Mouse (Mus musculus): ENCODE data around the gene Myo18b. TPM values are rescaled to one million over a fixed set of nuclear protein-coding genes. Genes with fewer than 3 reads are reported as not detected.
A peak's percentile ranks its signal among the peaks of the same experiment; 100 is the strongest.

The Myo18b gene
- polyA plus RNA-seq, 1 experiment: 2.9 TPM

DNA sequence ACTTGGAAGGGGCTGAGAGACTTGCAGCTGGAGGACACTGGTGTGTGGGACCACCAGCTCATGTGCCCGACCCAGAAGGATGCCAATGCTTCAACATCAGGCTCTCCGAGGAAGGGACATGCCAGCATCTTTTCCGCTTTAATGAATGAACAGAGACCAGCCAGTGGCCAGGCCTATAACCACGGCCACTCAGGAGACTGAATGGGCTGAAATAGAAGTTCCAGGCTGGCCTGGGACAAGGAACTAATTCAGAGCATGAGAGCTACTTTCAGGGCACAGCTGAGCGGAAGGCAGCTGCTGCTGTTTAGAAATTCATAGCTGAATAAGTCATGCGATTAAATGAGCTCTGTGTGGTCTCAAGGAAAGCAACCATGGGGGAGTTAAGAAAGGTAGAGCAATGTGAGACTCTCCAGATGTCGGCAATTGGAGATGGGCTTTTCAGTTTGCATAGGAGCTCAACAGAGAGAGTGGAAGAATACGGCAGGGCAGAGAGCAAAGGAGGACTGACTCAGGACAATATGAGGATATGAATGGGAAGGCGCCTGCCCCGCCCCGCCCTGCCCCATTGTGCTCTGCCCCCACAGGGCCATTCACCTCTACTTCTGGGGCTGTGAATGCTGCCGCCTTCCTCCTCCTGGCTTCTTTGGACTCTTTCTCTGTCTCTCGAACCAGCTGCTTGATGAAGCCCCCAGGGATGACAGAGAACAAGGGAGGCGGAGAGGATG is 18.6 kb downstream of the Myo18b start:
- DNase-seq (ENCODE audit: low spot score): no peak

DNA sequence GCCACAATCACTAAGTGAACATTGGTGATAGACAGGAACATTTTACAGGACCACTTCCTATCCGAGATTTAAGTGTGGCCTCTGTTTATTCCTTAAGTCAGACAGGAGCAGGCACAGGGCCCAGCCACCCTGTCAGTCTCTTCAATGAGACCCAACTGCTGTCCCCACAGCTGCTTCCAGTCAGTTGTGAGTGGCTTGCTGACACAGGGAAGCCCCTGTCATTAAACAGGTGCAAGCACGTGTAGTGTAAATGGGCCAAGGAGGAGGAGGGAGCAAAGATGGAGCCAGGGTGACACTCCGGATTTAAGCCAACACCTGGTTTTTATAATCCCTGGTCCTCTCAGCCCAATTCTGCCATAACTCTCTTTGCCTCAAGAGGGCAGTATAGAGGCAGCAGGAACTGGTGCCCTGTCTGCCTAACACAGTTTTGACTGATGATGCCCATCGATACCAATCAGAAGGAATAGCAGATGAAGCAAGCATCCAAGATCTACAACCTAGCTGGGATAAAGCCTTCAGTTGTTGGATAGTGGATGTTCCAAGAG is 19.2 kb downstream of the Myo18b start:
- no peak for DNase-seq (ENCODE audit: low spot score)

DNA sequence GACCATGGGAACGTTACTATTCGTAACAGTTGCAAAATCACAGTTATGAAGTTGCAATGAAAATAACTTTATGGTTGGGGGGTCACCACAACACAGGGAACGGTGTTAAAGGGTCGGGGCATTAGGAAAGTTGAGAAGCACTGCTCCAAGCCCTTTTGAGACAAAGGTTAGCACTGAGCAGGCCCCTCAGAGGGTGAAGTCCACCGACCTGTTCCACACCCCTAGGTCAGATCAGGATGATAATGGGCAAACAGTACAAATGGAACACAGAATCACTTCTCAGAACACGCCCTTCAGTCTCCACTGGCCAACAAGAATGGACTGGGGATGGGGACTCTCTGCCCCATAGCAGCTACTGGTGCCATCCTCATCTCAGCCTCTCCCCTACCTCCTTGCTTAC is 23.2 kb downstream of the Myo18b start:
- DNase-seq (ENCODE audit: low spot score): no peak

DNA sequence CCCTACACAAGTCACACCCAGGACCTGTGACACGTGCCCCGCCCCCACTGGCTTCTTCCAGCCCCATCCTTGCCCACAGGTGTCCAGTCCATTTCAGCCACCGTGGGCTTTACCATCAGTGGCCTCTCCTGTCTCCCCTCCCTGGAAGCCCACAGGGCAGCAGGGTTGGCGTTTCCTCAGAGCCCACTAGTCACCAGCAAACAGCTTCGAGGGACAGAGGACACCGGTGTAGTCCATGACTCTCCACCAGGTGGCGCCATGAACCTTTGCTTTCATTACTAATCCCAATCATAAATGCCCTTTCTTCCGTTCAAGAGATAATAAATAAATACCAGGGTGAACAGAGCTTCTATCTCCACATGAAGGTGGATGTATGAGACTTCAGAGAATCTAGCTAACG is 25.4 kb downstream of the Myo18b start:
- DNase-seq (ENCODE audit: low spot score): peak; percentile 53

DNA sequence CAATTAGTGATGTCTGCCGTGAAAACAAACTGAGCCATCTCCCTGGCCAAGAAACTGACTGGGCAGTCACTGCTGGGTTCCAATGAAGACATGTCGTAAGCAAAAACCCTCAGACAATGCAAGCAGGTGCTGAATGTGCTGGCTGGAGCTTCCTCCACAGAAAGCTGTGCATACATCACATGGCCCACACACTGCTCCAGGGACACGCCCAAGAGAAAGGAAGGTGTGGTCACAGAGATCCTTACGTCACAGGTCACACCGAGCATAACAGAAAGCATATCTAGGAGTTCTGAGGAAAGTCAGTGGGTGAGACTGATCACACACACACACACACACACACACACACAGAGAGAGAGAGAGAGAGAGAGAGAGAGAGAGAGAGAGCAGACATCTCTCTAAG is 27.5 kb downstream of the Myo18b start:
- no peak for DNase-seq (ENCODE audit: low spot score)

DNA sequence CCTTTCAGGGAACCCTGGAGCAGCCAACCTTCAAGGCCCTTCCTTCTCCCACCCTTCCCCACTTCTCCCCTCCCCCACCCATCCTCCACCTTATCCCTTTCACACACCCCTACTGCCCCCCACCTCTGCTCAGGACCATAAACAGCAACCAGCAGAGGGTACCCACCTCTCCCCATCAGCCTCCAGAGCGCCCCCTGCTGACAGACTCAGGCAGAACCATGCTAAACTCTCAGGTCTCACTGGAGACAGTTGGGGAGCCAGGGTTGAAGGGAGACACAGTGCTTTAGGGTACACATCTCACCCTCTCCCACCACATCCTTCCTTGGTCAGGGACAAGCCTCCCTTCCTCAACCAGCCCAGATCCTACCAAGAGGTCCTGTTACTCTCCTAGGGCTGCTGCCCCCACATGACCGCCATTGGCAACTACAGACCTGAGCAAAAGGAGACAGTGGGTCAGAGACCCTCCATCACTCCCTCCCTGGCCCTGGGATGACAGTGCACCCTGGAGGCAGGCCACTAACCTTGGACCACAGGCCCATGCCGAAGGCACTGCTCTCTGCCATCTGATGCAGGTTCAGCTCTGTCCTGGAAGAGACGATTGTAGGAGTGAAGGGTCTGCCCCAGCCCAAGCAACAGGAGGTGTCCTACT is 31.3 kb downstream of the Myo18b start:
- no peak for DNase-seq (ENCODE audit: low spot score)

DNA sequence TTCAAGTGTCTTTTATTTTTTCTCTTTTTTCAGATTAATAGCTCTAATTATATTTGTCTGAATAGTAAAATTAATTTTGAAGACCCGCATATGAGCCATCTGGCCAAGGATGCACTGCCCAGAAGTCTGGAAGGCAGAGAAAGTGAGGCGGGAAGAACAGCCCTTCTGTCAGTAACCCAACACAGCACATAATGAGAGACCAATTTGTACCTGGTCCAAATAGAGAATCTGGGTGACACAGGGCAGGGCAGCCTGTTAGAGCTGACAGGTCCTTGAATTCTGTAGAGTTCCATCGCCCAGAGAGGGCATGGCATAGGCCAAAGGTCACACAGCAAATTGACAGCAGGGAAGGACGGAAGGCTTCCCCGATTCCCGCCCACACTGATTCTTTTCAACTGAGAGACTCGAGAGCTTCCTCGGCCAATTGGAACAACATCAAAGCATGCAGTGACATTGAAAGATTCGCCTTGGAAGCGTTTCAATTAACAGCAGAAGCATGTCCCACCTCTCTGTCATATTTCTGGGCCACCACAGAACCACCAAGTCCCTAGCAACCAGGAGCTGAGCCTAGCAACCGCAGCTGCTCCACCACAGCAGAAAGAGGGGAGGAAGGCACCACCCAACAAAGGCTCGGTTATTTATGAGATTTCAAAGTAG is 36.7 kb downstream of the Myo18b start:
- DNase-seq (ENCODE audit: low spot score): no peak

DNA sequence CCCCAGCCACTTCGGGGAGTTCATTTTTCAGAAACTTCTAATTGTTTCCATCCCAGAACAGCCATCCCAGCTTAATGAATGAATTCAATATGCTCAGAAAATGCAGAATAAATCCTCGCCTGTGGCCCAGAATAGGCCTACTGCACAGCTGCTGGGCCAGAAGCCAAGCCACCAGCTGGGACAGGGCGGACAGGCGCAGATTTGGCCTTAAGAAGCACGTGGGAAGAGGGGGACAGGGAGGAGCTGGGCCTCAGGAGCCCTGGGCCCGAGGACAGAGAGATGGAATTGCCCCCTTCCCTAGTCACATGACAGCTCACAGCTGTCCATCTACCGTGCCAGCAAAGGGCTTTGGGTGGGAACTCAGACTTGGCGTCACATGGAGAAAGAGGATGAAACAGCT is 43.0 kb downstream of the Myo18b start:
- DNase-seq (ENCODE audit: low spot score): no peak

DNA sequence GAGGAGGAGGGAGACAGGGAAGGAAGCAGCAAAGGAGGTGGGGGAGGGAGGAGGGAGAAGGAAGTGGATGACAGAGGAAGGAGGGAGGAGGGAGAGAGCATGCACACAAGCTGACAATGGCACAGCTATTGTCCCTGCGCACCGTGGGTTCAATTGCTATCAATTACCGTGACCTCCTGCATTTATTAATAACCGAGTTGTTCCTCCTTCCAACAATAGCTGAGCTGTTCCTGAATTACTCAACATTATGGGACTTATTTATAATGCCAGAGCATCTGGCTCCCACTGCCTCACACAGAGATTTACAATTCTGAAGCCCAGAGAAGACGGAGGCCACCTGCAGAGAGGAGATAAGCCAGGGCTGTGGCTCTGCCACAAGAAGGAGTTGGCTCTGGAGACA is 44.8 kb downstream of the Myo18b start:
- DNase-seq (ENCODE audit: low spot score): no peak

DNA sequence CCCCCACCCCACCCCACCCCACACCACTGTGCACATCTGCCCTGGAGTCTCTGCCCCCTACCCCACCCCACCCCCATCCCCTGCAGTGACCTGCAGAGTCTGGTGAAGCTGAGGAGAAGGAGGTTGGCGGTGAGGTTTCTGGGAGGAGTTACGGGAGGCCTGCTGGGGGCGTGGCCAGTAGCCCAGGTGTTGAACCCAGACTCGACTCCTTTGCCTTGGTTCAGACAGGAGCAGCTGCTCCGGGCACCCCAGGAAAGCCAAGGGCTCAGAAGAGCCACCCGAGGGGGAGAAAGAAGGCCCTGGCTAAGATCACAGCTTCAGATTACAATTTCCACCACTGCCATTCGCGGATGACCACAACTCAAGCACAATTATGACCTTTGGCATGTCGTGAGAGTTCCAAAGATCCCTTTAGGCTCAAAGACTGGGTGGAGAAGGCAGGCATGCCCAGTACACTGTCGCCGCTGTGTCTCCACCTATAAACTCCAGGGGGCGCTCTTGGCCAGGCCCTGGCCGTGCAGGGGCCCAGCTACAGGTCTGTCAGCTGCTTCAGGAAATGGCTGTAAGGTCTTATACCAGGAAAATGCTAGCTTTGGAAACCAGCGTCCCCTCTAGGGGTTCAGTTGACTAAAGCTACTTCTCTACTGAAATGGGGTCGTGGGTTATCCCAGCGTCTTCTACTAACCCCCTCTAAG is 47.4 kb downstream of the Myo18b start:
- DNase-seq (ENCODE audit: low spot score): no peak

DNA sequence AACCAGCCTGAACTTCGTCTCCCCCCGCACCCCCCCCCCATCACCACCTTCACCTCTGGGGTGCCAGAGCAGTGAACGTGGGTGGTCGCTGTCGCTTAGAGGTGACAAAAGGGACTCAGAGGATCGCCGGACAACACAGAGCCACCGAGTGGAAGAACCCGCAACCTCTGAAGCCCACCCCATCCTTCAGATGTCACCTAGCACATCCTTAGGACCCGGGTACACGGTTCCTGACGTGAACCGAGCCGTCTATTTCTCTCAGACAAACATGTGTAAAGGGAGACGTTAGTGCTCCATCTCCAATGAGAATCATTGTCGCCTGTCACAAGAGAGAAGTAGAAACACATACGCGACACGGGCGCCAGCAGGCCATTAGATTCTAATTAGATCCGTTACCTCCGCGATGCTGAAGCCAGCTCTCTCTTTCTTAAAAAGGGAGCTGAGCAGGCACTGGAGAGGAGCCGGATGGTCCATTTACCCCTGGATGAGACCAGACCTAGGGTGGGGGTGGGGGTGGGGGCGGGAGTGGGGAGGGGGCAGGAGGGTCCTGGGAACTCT is 48.1 kb downstream of the Myo18b start:
- no peak for DNase-seq (ENCODE audit: low spot score)

DNA sequence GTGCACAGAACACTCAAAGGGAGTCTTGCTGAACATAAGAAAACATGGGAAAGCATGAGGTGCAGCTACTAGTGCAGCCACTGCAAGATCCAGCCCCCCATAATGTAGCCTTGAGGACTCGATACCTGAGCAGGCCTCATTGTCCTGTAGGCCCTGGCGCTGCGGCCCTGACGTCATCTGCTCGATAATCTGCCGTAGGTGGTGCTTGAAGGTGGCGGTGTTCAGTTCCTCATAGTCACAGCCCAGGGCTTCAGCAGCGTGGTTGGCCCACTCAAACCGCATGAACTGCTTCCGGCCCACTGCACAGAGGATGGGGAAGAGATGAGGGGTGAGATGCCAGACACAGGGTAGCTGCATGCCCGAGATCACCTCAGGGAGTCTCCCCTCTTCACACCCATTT is 50.0 kb downstream of the Myo18b start:
- DNase-seq (ENCODE audit: low spot score): no peak

DNA sequence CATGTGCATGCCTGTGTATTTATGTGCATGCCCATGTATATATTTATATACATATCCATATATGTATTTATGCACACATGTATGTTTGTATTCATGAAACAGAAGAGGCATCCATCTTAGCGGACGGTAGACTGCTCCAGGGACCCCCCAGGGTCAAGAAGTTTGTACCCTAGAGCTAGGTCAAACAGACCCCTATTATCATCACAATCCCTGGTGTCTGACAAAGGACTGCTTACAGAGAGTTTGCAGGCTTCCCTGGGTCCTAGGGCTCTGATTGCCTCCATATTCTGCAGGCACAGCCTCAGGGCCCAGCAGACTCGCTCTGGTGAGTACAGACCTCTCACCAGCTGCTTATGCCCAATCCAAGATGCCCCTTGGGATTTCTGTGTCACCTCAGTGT is 51.7 kb downstream of the Myo18b start:
- DNase-seq (ENCODE audit: low spot score): no peak

DNA sequence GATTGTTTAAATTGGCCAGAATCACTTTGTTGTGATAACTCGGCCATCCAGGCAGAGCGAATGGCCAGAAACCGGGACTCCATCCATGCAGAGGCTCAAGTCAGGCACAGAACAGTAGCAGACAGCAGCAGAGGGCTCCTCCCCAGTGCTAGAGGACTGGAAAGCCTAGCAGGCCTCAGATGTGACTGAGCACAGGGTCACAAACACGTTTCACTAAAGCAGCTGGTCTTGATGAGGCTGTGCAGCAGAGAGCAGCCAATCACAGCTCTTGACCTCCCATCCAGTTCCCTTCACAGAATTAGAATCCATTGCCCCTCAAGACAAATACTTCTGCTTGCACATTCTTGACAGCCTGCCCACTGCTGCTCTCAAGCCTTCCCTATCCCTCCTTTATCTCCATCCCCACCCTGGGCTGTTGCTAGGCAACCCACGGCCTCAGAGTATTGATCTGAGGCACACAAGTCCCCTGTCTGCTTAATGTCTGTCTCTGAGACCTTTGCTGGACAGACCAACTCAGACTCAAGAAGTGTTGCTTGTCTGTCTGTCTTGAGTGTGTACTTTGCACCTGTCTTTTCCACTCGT is 52.4 kb downstream of the Myo18b start:
- no peak for DNase-seq (ENCODE audit: low spot score)

DNA sequence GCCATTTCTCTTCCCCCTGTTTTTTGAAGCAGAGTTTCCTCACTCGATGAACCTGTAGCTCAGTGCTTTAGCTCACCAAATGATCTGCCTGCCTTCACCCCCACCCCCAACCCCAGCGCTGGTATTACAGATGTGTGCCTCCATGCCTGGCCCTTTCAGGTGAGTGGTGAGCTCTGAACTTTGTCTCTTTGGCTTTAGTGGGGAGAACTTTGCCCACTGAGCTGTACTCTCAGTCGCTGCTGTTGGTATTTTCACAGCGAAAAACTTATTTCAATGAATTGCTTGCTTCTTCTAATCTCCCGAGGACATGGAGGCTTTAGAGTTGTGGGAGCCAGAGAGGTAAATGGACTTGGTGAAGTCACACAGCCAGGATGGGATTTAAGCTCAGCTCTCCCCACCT is 53.5 kb downstream of the Myo18b start:
- DNase-seq (ENCODE audit: low spot score): no peak

DNA sequence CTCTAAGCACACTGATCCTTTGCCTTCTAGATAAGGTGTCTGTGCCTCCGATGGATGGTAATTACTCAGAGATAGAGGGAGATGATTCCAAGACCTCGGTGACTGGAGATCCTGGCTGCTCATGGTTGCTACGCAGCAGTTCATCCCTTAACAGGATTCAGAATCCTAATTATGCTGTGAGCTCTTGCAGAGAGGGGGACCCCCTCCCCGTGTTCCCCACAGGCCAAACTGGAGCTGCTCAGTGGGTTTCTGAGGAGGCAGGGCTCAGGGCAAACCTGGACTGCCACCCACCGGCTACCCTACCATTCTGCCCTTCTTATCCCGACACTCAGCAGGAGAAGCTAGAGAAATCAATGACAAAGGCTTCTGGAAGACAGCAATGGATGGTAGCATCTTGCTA is 54.3 kb downstream of the Myo18b start:
- DNase-seq (ENCODE audit: low spot score): no peak

DNA sequence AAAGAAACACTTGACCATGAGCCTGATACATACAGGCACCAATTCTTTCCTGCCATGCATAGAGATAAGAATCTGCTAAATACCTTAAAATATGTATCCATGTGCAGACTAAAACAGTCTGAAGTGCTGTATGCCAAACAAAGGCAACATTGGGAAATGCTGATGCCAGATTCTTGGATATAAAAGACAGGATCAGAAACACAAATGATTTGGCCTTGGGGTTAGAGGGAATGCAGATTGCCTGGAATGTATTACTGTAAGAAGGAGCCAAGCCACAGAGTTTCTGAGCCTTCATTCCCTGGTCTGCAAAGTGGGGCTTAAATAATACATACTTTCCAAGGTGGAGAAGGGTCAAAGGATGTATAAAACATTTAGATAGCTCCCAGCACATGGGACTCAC is 61.3 kb downstream of the Myo18b start:
- no peak for DNase-seq (ENCODE audit: low spot score)

DNA sequence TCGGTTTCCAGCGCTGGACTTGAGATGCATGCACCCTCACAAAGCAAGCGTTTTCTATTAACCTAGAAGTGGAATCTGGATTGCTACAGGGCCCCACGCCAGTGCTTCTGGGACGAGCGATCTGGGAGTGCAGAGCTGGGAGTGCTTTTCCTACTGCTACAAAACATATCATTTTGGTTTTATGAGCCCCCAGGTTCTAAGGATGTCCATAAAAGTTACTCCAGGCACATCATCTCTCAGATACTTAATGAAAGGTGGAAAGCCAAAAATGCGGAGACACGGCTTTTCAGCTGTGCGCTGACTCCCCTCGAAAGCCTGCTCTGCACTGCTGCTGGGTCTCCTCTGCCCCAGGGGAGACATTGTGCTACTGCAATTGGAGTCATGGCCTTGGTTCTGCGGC is 62.3 kb downstream of the Myo18b start:
- no peak for DNase-seq (ENCODE audit: low spot score)

DNA sequence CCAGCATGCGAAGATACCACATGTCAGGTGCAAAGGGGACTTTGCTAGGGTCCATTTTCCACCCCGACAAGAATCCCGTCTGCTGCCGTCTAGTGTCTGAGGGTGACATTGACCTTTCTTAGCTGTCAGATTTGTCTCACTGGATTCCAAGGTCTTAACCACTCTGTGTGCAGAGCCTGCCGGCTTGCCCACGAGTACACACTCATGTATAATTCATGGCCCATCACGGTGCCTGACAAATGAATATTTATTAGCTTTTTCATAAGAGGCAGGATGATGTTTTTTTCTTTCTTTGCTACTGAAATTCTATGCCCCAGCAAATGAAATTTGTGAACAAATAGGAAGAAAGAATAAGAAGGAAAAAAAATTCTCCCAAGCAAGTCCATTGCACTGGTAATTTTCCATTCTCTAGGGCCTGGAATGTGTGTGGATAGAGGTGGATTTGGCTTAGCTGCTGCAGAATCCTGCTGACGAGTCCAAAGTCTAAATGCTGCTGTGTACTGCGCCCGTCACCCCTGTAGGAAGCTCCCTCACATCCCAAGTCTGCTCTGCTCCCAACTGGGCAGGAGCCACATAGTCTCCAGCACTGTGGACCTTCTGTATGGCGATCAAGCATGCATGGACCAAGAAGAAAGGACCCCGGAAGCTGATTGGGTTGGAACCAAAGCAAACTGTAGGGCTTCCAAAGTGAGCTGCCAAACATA is 70.9 kb downstream of the Myo18b start:
- no peak for DNase-seq (ENCODE audit: low spot score)

DNA sequence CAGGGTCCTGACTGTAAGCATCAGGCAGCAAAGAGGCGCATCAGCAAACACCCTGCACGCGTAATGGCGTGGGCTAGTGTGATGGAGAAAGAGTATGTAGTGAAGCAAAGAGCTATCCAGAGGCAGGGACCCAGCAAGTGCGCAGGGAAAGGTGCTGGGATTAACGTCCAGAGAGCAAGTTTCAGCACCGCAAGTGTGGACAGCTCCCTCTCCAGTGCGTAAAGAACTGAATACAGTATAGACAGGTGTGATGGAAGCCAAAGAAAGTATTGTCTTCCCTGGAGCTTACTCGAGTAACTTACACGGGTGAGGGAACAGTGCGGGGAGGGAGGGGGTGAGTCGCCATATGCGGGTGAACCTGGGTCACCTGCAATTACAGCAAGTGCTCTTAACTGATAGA is 71.8 kb downstream of the Myo18b start:
- no peak for DNase-seq (ENCODE audit: low spot score)

DNA sequence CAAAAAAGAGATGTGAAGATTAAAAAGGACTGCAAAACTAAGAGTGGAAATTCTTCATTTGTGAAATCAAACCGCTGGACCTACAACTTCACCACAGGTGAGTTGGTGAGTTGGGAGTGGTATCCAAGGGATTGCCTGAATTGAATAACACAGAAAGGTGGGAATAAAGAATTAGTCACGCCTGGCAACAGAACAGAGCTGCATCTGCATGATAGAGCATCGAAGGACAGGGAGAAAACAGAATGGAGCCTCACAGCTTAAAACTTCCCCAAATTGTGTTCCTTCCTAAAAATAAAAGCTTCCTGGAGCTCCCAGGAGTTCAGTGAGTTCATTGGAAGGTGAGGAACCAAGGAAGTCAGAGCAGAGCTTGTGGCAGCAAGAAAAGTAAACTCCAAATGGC is 73.7 kb downstream of the Myo18b start:
- no peak for DNase-seq (ENCODE audit: low spot score)
